8 mouse cellular contexts compared by ENCODE assay signal in genomic region chr1:155145620-155146019, GRCm38 (mm10). TPM values are rescaled to one million over a fixed set of nuclear protein-coding genes. Genes with fewer than 3 reads are reported as not detected.
A peak's percentile ranks its signal among the peaks of the same experiment; 100 is the strongest.
DNase-seq lines count a peak whose midpoint lies in the region; ATAC-seq and TF ChIP-seq lines count a peak whose summit lies in the region.

No protein-coding gene starts in this region.

- TF ChIP-seq POLR2A in small intestine, adult 2 months (IDR thresholded peaks at IDR 0.05; ENCODE audit: low read depth, low read length) = no peak

- no peak for TF ChIP-seq CTCF in layer of hippocampus, adult 2 months (conservative IDR thresholded peaks at IDR 0.05)
- no peak for TF ChIP-seq CTCF in small intestine, adult 2 months (IDR thresholded peaks at IDR 0.05; ENCODE audit: extremely low read depth, insufficient read length, insufficient replicate concordance, low read depth, low read length)

- H3K9me3 ChIP-seq in limb, embryonic 15.5 days = no peaks in the 10 kb centered on the region
- H3K9me3 ChIP-seq in midbrain, embryonic 14.5 days (ENCODE audit: control insufficient read depth, low read length) = no peaks in the 10 kb centered on the region

- H3K9ac ChIP-seq in limb, embryonic 15.5 days = no peak overlapping the region; the same call in 1 of the 2 replicates
- no peak overlapping the region for H3K9ac ChIP-seq in midbrain, embryonic 14.5 days (replicated peaks; ENCODE audit: low read length)

- H3K4me2 ChIP-seq in limb, embryonic 15.5 days = peak overlapping the region; percentile 54
- H3K4me2 ChIP-seq in midbrain, embryonic 14.5 days (ENCODE audit: low read length) = no peak overlapping the region

- H3K36me3 ChIP-seq in limb, embryonic 15.5 days = no peaks in the 10 kb centered on the region
- no peaks in the 10 kb centered on the region for H3K36me3 ChIP-seq in small intestine, adult 2 months (ENCODE audit: control insufficient read depth, insufficient read depth, low read length)
- H3K36me3 ChIP-seq in midbrain, embryonic 14.5 days (ENCODE audit: control insufficient read depth, insufficient read depth, low read length) = no peaks in the 10 kb centered on the region

- peaks cover 7% of the 10 kb centered on the region for H3K4me1 ChIP-seq in limb, embryonic 15.5 days
- no peaks in the 10 kb centered on the region for H3K4me1 ChIP-seq in small intestine, adult 2 months (ENCODE audit: control insufficient read depth, insufficient read depth, insufficient read length, low read length)
- no peaks in the 10 kb centered on the region for H3K4me1 ChIP-seq in midbrain, embryonic 14.5 days (ENCODE audit: control insufficient read depth, insufficient read depth, low read length)

- peak; percentile 75 for ATAC-seq in common myeloid progenitor, adult 5-6 weeks (replicated peaks; ENCODE audit: low read depth, poor library complexity, severe bottlenecking)
- no peak for ATAC-seq in limb, embryonic 15.5 days (ENCODE audit: insufficient number of reproducible peaks, low FRiP score, low TSS enrichment, low read depth)
- no peak for ATAC-seq in midbrain, embryonic 14.5 days (ENCODE audit: low FRiP score, low TSS enrichment)

- H3K27me3 ChIP-seq in limb, embryonic 15.5 days = no peaks in the 10 kb centered on the region
- no peaks in the 10 kb centered on the region for H3K27me3 ChIP-seq in small intestine, adult 2 months (ENCODE audit: control insufficient read depth, insufficient read depth, low read length)
- H3K27me3 ChIP-seq in midbrain, embryonic 14.5 days (ENCODE audit: control insufficient read depth, insufficient read depth, low read length) = no peaks in the 10 kb centered on the region

- H3K4me3 ChIP-seq in layer of hippocampus, adult 2 months = no peak overlapping the region; the same call in 1 of the 2 replicates
- peak overlapping the region; percentile 49 for H3K4me3 ChIP-seq in limb, embryonic 15.5 days
- no peak overlapping the region; the same call in 1 of the 2 replicates for H3K4me3 ChIP-seq in small intestine, adult 2 months (ENCODE audit: low read depth, low read length)
- no peak overlapping the region for H3K4me3 ChIP-seq in midbrain, embryonic 14.5 days (replicated peaks; ENCODE audit: low read depth, low read length)

- WGBS in limb, embryonic 15.5 days = 29% methylated on average over 6 of the region's 6 CpGs
- WGBS in small intestine, adult 2 months = 52% methylated on average over 6 of the region's 6 CpGs
- 77% methylated on average over 6 of the region's 6 CpGs for WGBS in midbrain, embryonic 14.5 days

- H3K27ac ChIP-seq in layer of hippocampus, adult 2 months = 0 out of 2 replicates have a peak overlapping the region, but pooled peaks have one; percentile 39
- peak overlapping the region; percentile 59 for H3K27ac ChIP-seq in limb, embryonic 15.5 days
- peak overlapping the region; percentile 39; the same call in 1 of the 2 replicates for H3K27ac ChIP-seq in small intestine, adult 2 months (ENCODE audit: insufficient read depth, low read depth, low read length)
- no peak overlapping the region for H3K27ac ChIP-seq in midbrain, embryonic 14.5 days (replicated peaks; ENCODE audit: low read depth, low read length)

- no peak for DNase-seq in layer of hippocampus, adult 2 months (ENCODE audit: low spot score in 2 of 2)
- no peak for DNase-seq in layer of hippocampus, adult 11-12 months (ENCODE audit: low spot score)
- DNase-seq in cerebellum, postnatal 36 days = no peak
- no peak for DNase-seq in midbrain, embryonic 14.5 days
- DNase-seq in right cerebral cortex, postnatal 25 days = no peak

RNA-seq across cellular contexts. Expression of gene Mr1, which starts 1.0 kb away (rescaled TPM):
- total RNA-seq in layer of hippocampus, adult 2 months (2021) = 1 to 10 TPM; 3.2 to 3.3 TPM
- 6.9 and 10.6 TPM in 2 replicates for total RNA-seq in common myeloid progenitor, adult 5-6 weeks (2017)
- polyA plus RNA-seq in limb, embryonic 15.5 days (2015; fragmentation: Nextera tagmentation; extraction: Ambion mirVana) = 9.6 and 10.5 TPM in 2 replicates
- polyA plus RNA-seq in small intestine, adult 2 months (2012; rRNA removed) = 0.47 and 0.66 TPM in 2 replicates
- polyA plus RNA-seq in midbrain, embryonic 14.5 days (2014; fragmentation: Nextera tagmentation; extraction: Ambion mirVana) = 0.47 and 1.1 TPM in 2 replicates

RNA-seq across cellular contexts. Expression of gene Stx6, which starts 12.9 kb away (rescaled TPM):
- 100 to 1,000 TPM; 124 to 129 TPM for total RNA-seq in layer of hippocampus, adult 2 months (2021)
- 24.5 and 32.6 TPM in 2 replicates for total RNA-seq in common myeloid progenitor, adult 5-6 weeks (2017)
- 64.2 and 86.1 TPM in 2 replicates for polyA plus RNA-seq in limb, embryonic 15.5 days (2015; fragmentation: Nextera tagmentation; extraction: Ambion mirVana)
- polyA plus RNA-seq in small intestine, adult 2 months (2012; rRNA removed) = 15.4 and 32.4 TPM in 2 replicates
- 121 and 124 TPM in 2 replicates for polyA plus RNA-seq in midbrain, embryonic 14.5 days (2014; fragmentation: Nextera tagmentation; extraction: Ambion mirVana)

RNA-seq across cellular contexts. Expression of gene Ier5, which starts 46.2 kb away (rescaled TPM):
- 10 to 100 TPM; 26.5 to 28.1 TPM for total RNA-seq in layer of hippocampus, adult 2 months (2021)
- 10.0 and 14.7 TPM in 2 replicates for total RNA-seq in common myeloid progenitor, adult 5-6 weeks (2017)
- polyA plus RNA-seq in limb, embryonic 15.5 days (2015; fragmentation: Nextera tagmentation; extraction: Ambion mirVana) = 5.5 and 7.1 TPM in 2 replicates
- polyA plus RNA-seq in small intestine, adult 2 months (2012; rRNA removed) = 25.4 and 63.9 TPM in 2 replicates
- 13.4 TPM in 2 replicates for polyA plus RNA-seq in midbrain, embryonic 14.5 days (2014; fragmentation: Nextera tagmentation; extraction: Ambion mirVana)
